Mouse (Mus musculus) B cell, adult 2 months (primary cell): ENCODE data around the gene Snrnp25.

Experiments used
- DNase-seq, 2 experiments: peaks; one replicate each; pipeline ENCODE4 v3.0.0; 2022

The Snrnp25 gene

DNA sequence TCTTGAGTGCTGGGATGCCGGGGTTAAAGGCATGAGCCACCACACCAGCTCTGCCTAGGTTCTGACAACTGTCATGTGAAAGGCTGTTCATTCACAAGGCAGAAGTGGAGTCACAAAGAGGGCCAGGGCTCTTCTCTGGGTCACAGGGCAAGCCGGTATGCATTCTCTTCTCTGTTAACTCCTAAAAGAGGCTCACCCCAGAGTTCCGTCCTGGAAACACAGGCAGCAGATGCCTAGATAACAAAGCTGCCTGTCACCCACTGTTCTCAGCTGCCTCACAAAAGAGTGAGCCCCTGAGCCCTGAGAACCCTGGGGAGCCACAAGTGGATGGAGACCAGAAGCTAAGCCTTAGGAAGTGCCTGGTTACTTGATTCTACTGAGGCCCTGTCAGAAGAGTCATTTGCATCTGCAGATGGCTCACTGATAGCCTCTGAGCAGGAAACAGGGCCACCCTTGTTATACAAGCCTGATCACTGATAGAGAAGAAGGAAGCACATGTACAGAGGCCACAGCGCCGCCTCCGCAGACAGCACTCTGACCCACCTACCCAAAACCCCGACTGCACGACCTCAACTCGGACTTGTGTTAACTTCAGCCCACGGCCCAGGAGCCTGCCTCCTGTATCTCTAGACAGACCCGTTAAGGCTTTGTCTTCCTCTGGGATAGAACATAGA, 9.2 kb upstream of the Snrnp25 start:
- DNase-seq: no peak

DNA sequence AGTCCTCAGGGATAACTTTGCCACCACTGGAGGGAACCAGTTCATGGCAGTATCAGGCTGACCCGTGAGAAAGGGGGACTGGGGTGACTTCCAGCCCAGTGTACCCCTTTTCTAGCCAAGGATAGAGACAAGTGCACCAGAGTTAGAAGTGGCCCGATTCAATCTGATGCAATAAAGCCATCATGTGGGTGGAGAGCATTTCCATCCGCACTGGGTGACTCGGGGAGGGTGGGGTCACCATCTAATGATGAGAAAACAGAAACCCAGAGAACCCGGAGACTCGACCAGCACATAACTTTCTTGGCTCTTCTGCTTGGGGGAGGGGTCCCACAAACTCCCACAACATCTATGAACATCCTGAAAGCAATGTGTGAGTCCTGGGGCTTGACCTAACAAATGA, 8.5 kb upstream of the Snrnp25 start:
- no peak for DNase-seq

DNA sequence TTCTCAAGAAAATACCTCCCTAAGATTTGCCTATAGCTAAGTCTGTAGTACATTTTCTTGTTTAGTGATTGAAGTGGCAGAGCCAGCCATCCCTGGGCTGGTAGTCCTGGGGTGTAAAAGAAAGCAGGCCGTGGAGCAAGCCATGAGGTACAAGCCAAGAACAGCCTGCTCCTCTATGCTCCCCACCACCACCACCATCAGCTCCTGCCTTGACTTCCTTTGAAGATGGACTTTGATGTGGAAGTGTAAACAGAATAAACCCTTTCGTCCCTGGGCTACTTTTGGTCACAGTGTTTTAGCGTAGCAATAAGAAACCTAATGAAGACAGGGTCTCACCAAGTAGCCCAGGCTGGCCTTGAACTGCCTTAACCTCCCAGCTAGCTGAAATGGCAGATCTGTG, 7.4 kb upstream of the Snrnp25 start:
- DNase-seq: no peak

DNA sequence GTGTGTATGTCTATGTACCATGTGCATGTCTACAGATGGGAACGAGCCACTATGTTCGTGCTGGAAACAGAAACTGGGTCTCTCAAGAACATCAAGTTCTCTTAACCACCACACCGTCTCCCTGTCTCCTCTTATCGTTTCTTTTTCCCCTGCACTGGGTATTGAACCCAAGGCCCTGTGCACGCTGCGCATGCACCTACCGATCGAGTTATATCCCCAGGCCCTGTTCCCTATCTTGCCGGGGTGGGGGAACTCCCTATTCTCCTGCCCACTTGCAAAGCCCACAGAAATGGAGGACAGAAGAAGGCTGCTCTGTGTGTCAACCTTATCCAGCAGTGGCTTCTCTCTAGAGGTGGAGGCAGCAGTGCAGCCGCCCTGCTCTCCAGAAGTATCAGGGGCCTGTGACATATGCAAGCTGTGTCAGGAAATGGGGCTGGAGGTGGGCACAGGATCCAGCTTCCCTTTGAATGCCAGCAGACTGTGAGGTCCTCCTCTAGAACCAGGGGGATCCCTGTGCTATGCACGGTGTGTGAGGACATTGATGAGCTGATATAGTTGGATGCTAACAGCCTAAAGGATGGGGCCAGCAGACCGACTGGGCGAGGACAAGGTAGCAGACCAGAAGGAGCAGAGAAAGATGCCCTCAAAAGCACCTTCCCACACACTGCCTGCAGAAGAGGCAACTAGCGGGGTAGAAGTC, 6.8 kb upstream of the Snrnp25 start:
- DNase-seq: no peak

DNA sequence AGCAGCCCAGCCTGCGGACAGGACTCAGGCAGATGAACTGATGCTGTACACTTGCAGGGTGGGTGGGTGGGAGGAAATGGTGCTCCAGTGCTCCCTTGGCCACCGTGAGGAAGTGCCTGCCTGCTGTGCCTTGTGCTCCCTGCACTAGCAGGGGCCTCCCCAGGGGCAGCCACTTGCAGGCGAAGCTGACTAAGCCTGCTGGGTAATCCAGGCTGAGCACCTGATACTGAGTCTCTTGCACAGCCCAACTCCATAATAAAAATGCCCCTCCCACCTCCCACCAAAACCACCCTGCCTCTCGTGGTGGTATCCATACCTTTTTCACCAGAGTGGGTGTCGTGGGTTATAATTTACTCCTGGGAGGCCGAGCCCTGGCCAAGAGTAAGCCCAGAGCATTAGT, 6.0 kb upstream of the Snrnp25 start:
- DNase-seq: no peak

DNA sequence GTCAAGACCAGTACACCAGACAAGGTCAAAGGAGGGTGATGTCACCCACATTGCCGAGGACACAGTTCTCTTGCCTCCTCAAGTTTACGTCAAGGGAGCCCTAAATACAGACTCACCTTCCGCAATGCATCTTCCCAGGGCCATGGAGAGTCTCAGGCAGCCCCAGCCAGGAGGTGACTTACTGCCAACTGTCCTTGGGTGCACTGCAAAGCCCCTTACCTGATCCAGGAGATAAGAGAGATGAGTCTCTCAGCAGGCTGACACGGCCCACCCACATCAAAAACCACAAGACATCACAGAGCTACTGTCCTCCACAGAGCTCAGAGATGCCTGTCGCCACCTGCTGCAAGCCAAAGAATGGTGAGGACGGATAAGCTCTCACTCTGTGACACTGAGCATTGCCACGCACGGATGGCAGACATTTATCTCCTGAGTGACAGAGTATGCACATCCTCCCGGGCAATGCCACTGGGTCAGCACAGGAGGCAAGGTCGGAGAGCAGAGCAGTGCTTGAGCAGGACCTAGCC, 5.1 kb upstream of the Snrnp25 start, which contains the start of gene Il9r:
TSS of gene Il9r (minus strand) at position 205 of the 527 bp plus-strand sequence.
- no peak for DNase-seq

DNA sequence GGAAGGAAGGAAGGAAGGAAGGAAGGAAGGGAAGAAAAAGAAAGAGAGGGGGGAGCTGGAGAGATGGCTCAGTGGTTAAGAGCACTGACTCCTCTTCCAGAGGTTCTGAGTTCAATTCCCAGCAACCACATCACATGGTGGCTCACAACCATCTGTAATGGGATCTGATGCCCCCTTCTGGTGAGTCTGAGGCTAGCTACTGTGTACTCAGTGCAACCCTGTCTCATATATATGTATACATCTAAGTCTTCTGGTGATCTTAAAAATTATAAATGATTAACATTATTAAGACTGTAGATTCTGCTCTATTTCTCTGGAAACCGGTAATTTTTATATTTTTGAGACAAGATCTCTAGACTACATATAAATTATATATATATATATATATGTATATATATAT, 4.2 kb upstream of the Snrnp25 start:
- peak in 1 of 2 experiments; percentile 37 for DNase-seq

DNA sequence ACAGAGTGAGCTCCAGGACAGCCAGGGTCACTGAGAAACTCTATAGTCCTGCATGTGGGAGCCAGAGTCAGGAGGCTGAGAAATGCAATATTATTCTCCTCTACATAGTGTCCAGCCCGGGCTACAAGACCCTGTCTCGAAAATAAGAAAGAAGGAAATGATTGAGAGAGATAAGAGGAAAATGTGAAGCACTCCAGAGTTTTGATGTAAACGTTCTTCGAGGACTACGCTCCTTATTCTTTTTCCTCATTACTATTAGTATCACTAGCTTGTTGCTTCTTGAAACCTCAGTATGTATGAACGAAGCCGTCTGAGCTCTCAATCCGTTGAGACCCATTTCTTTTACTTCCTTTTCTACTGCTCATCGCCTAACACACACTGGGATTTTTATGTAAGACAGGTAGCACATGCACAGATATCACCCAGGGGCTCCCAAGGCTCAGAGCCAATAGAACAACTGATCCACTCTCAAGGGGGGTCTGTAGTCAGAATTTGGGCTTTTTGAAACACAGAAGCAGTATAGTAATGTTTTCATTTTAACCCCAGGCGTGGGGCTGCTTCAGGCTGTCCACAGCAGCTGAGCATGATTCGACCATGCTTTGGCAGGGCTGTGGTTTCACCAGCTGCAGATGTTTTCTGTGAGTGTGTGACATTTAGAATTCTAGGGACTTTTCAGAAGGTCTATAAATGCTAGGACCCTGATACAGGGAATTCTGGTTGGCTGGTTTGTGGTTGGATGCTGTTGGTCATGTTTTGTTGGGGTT, 3.1 kb upstream of the Snrnp25 start:
- no peak for DNase-seq

DNA sequence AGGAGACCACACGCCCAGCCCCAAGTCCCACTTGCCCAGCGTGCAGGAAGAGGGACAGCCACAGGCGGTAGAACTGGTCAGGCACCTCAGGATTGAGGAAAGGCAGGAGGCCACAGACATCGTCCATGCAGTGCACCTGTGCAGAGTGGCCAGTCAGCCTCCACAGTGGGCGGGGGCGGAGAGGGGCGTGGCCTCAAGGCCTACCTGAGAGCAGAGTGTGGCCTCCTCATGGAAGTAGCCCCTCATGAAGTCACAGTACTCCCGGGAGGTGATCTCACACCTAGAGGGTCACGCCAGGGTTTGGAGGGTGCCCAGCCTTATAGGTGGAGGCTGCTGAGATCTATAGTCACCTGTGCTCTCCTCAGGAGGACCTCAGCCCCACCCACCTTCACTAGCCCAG, 5.4 kb downstream of the Snrnp25 start:
- DNase-seq: no peak

DNA sequence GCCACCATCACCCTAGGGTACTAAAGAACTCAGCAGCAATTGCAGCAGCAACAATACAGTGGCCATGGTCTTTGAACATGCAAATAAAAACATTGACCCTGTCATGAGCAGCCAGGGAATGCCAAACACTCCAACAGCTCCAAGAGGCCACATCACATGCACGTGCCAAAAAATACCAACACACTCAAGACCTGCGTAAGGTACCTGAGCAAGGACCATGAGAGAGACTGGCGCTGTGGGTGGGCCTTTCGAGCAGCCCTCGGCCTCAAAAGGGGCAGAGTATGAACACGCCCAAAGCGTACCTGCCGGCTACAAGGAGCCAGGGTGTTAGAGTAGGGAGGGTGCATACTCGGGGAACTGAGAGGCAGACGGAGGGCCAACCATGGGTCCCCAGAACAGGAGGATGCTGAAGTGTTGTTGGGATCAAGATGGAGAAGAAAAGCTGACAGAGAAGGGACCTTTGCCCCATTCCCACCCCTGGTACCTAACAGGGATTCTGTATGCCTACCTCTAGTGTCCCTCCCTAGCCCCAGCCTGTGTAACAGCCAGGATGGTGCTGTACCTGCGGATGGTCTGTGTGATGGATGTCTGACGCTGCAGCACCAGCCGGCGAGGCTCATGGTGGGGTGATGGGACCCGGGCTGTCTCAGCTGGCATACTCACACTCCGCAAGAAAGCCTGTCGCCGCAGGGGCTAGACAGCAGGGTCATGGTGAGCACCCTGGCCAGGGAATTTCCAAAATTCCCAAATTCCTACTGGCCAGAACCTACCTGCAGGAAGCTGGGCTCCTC, 10.4 kb downstream of the Snrnp25 start:
- no peak for DNase-seq

DNA sequence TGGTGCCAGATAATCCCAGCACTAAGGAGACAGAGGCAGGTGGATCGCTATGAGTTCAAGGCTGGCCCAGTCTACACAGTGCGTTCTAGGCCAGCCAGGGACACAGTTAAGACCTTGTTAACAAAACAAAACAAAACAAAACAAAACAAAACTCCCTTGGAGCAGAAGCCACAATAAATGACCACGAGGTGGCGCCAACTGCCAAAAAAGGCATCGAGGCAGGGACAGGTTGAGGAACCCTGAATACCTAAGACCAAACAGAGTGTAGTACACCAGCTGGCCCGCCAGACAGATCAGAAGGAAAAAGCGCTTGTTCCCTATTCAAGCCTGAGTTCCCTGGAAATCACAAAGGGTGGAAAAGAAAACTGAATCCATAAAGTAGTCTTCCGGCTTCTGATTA, 11.6 kb downstream of the Snrnp25 start:
- peak; percentile 84 for DNase-seq

DNA sequence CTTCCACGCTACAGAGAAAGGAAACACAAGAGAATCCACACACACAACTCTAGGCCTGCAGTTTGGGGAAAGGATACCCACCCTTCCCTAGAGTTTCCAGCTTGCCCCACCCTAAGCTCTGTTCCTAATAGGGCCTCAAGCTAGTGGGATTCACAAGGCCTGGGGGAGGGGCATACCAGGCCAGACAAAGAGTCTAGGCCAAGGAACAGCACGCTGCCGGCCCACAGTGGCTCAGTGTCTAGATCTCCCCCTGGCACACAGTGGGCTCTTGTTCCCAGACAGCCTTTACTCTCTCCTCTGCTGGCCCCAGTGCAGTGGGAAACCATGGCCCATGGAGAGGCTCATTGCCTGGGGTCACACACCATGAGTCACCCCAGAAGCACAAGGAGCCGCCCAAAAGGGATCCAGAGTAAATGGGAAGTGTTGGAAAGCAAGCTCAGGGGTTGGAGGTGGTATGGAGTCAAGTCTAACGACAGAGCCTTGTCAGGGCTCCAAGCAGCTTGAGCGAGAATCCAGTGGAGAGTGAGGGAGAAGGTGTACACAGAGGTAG, 13.4 kb downstream of the Snrnp25 start:
- no peak for DNase-seq

DNA sequence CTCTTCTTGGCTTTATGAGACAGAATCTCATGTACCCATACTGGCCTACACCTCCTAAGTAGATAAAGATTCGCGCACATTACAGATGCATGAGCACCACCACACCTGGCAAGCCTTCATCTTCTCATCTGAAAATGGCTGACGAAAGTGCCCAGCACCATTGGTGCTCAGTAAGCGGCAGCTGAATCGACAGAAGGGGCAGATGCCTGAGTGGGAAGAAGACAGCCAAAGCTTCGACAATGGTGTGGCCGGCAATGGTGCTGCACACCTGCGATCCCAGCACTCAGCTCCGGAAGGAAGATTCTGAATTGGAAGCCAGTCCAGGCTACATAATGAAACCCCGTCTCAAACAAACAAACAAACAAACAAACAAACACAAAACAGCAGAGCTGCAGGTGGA, 14.1 kb downstream of the Snrnp25 start:
- DNase-seq: no peak

DNA sequence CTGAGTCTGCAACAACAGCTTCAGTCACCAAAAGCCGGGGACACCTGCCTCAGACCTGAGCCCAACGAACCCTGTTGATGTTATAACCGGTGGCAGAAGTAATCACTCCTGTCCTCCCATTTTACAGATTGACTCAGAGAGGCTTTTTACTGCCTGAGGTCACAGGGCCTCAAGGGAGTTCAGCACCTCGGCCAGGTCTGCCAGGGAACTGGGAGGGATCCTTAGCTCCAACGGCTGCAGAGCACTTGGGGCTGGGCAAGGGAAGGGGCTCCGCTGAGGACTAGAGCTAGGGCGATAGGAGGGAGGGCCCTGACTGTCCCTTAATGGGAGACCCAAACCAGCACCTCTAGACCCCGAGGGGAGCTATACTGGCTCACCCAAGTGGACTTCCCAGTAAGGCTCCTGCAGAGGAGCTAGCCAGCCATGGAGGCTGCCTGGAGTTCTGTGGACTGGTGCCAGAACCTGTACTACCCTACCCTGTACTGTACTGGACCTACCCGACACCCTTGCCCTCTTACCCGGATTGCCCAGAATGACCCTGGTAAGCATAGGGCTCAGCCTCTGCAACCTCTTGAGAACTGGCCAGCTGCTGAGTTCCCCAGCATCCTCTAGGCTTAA, 15.5 kb downstream of the Snrnp25 start:
- DNase-seq: peak in 1 of 2 experiments; percentile 34

DNA sequence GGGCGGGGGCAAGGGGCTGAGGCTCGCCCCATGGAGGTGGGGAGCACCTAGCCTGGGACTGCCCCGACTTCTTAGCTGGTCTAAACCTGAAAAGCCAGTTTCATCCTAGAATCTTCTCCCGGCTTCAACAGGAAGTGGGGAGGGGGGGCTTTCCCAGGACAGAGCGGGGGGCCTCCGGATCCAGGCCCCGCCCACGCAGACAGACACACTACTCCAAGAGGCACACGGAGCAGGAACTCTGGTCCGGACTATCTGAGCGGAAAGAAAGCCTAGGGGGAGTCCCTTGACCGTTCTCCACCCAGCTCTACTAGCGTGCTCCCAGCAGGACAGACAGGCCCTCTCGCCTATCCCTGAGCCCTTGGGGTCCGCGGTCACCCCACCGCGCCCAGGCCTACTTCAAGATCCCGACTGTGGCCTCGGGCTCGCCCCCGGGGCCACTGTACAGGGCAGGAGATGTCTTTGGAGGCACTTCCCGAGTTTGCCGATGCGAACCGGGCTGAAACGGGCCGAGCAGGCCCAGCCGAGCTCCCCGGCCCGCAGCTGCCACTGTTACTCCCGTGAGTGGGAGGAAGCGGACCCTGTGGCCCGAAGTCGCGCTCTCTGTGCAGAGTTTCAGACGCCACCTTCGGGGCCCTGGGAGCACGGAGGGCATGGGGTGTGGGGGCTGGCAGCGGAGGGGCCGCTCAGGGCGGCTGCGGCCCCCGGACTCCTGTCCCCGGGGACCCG, 16.2 kb downstream of the Snrnp25 start:
- DNase-seq: peak; percentile 49 to 54

DNA sequence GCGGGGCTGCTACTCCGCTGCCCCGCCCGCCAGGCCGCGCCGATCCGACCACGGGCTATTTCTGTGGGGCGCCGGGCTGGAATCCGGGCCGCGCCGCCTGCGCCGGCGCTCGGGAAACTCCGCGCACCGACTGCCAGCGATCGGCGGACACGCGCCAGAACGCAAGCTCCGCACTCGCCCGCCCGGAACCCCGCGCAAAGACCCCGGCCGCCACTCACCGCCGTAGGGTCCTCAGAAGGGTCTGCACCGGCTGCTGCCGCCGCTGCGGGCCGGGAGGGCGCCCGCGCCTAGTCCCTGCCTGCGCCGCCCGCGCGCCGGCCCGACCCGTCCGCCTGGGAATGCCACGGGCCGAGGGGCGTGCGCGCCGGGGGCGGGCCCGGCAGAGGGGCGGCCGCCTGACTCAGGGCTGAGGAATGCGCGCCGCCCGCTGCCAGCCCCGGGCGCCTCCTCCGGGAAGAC, 16.8 kb downstream of the Snrnp25 start, which contains the start of gene Rhbdf1:
TSS of gene Rhbdf1 (minus strand) at position 350 of the 459 bp plus-strand sequence.
- no peak for DNase-seq

DNA sequence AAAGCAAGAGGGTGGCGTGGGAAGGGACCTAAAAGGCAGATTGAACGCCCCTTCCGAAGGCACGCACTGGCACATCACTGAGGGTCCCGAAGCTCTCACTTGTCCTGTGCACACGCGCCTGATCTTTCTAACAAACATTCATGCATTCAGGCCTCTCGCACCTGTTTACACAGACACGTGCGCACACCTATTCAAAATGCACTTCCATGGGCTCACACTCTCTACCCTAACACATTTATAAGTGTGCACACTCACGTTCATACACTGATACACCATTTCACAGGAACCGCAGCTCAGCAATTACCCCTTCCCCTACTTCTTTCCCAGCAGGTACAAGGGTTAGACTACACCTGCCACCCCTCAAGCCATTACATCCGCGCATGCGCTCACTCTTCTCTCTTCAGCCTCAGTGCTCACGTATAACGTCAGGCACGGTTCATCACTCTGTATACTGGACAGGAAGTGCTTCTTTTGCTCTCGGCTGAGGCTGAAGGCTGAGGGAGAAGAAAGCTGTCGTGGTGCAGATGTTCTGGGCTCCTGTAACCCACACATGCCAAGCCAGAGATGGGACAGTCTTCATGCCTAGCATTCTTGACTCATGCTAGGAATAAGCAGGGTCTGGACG, 17.5 kb downstream of the Snrnp25 start:
- peak; percentile 56 to 58 for DNase-seq

DNA sequence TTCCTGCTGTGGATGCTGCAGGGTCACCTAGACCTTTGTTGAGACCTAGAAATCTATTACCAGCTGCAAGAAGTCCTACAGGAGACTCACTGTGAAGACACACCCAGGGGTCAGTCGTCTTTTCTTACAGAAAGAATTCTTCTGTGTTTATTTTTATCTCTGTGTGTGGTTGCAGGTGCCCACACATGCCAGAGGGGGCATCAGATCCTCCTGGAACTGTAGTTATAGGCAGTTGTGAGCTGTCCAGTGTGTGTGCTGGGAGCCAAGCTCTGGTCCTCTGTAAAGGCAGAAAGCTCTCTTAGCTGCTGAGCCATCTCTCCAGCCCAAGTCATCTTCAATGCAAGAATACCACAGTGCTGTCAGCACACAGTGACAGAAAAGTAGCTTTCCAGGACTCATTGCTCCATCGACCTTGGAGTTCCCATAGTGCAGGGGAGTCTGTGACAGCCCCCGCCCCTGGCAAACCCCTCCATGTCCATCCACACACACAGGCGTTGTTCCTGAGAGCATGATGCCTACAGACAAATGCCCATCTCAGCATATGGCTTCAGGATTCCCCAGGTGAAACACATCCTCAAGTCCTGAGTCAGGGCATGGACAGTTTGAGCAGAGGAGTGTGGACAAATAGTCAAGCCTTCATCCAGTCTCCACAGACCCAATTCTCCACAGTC, 18.2 kb downstream of the Snrnp25 start:
- no peak for DNase-seq

DNA sequence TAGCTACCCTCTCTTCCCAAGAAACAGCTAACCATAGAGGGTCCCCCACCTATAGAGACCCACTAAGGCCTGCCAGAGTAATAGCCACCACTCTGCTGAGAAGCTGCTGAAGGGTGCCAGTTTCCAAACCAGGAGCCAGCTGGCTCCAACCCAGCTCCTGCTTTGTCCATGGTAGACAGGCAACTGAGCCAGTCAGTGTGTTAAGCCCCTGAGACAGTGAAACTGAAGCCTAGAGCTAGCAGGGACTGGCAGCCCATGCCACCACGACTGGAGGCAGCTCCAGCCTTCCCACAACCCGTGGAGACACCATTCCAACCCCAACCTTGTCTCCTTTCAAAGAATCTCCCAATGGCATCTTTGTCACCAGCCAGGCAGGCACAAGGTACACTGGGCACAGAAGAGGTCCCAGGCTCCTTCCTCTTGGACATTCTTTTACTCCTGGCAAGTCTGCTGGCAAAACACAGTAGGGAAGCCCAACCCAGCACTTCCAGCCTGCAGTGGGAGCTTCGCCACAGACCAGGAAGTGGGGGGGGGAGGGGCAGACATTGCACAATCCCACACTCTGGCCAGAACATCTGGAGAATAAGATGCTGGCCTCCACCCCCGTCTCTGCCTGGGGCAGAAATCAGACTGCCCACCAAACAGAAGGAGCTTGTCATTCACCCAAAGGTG, 19.4 kb downstream of the Snrnp25 start:
- no peak for DNase-seq
